Comparison of ENCODE assay signal across 18 mouse cellular contexts in the genomic region with DNA sequence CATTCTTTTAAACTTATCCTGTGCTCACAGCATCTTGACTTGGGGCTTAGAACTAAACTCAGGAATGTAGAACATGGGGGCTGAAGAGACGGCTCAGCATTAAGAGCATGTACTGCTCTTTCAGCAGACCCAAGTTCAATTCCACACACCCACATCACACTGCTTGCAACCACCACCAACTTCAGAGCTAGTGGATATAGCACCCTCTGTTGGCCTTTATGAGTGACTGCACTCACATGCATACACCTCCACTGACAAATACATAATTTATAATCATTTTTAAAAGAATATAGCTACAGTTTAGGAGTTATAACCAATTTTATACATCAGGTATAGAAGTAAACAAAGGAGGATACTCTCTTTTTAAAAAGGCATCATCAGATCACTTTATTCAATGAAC. TPM values are rescaled to one million over a fixed set of nuclear protein-coding genes. Genes with fewer than 3 reads are reported as not detected.
DNase-seq lines count a peak whose midpoint lies in the region; ATAC-seq and TF ChIP-seq lines count a peak whose summit lies in the region.
"Had no signal": no experiment of that assay in that cellular context is flagged by ENCODE, and none has a peak within 500 bp of the region (broad histone marks: within the 10 kb centered on the region; RNA-seq: fewer than 3 reads in every experiment).

No protein-coding gene starts in this region.

- no peak overlapping the region for H3K4me3 ChIP-seq in forebrain, postnatal 0 days (ENCODE audit: low read depth, low read length)
- no peak overlapping the region for H3K4me3 ChIP-seq in forebrain, embryonic 14.5 days (ENCODE audit: low read depth, low read length)
- no peak overlapping the region for H3K4me3 ChIP-seq in liver, adult 2 months (ENCODE audit: insufficient read depth, low read depth, low read length)
- H3K4me3 ChIP-seq in liver, embryonic 12.5 days = no peak overlapping the region
- H3K4me3 ChIP-seq in E14TG2a.4 (replicated peaks; ENCODE audit: low read length) = no peak overlapping the region
- H3K4me3 ChIP-seq: embryonic facial prominence, embryonic 12.5 days; limb, embryonic 12.5 days; lung, embryonic 15.5 days; midbrain, embryonic 15.5 days had no signal

- 0 out of 2 replicates have a peak, but pooled peaks have one; percentile 17 for TF ChIP-seq CTCF in forebrain, postnatal 0 days (IDR thresholded peaks at IDR 0.05; ENCODE audit: low read depth)
- TF ChIP-seq CTCF in liver, adult 2 months (IDR thresholded peaks at IDR 0.05; ENCODE audit: low read depth, low read length) = peak; percentile 23; the same call in 1 of the 2 replicates
- TF ChIP-seq CTCF in E14TG2a.4 (conservative IDR thresholded peaks at IDR 0.05; ENCODE audit: low read length) = peak; percentile 59

- H3K27me3 ChIP-seq in forebrain, postnatal 0 days (ENCODE audit: insufficient read depth, low read length) = no peaks in the 10 kb centered on the region
- no peaks in the 10 kb centered on the region for H3K27me3 ChIP-seq in forebrain, embryonic 14.5 days (replicated peaks; ENCODE audit: control insufficient read depth, insufficient read depth, low read length)
- no peaks in the 10 kb centered on the region for H3K27me3 ChIP-seq in liver, adult 2 months (ENCODE audit: control insufficient read depth, insufficient read depth, low read length)
- H3K27me3 ChIP-seq in liver, embryonic 12.5 days (replicated peaks) = peaks cover 6% of the 10 kb centered on the region; the same call in 1 of the 2 replicates
- 0 out of 2 replicates have a peak, but pooled peaks cover 3% of the 10 kb centered on the region for H3K27me3 ChIP-seq in E14TG2a.4 (ENCODE audit: insufficient read depth, low read length)
- H3K27me3 ChIP-seq: embryonic facial prominence, embryonic 12.5 days; limb, embryonic 12.5 days; lung, embryonic 15.5 days; midbrain, embryonic 15.5 days had no signal

- no peak for TF ChIP-seq POLR2A in liver, adult 2 months (IDR thresholded peaks at IDR 0.05; ENCODE audit: extremely low read depth, insufficient read depth, low read length)

- no peak for ATAC-seq in forebrain, postnatal 0 days
- ATAC-seq in forebrain, embryonic 14.5 days = no peak
- ATAC-seq in liver, embryonic 12.5 days = no peak
- ATAC-seq in granulocyte monocyte progenitor cell, adult 5-6 weeks (replicated peaks; ENCODE audit: poor library complexity, severe bottlenecking) = peak; percentile 48; the same call in 1 of the 2 replicates
- ATAC-seq: hindbrain, postnatal 0 days; midbrain, embryonic 15.5 days had no signal

- H3K36me3 ChIP-seq in forebrain, postnatal 0 days (ENCODE audit: insufficient read depth) = no peaks in the 10 kb centered on the region
- H3K36me3 ChIP-seq in forebrain, embryonic 14.5 days (ENCODE audit: control insufficient read depth, insufficient read depth, low read length) = no peaks in the 10 kb centered on the region
- no peaks in the 10 kb centered on the region for H3K36me3 ChIP-seq in liver, adult 2 months (ENCODE audit: control insufficient read depth, insufficient read depth, low read length)
- H3K36me3 ChIP-seq in liver, embryonic 12.5 days = no peaks in the 10 kb centered on the region
- H3K36me3 ChIP-seq in E14TG2a.4 (ENCODE audit: insufficient read depth, low read length) = no peaks in the 10 kb centered on the region
- H3K36me3 ChIP-seq: embryonic facial prominence, embryonic 12.5 days; limb, embryonic 12.5 days; lung, embryonic 15.5 days; midbrain, embryonic 15.5 days had no signal

- H3K79me2 ChIP-seq in liver, adult 2 months (ENCODE audit: control insufficient read depth, insufficient read depth, low read length) = no peaks in the 10 kb centered on the region

- H3K9me3 ChIP-seq in forebrain, postnatal 0 days (ENCODE audit: low read length) = no peaks in the 10 kb centered on the region
- no peaks in the 10 kb centered on the region for H3K9me3 ChIP-seq in forebrain, embryonic 14.5 days (replicated peaks; ENCODE audit: control insufficient read depth, low read length)
- H3K9me3 ChIP-seq in liver, embryonic 12.5 days (replicated peaks) = no peaks in the 10 kb centered on the region
- H3K9me3 ChIP-seq in E14TG2a.4 (ENCODE audit: low read length) = no peaks in the 10 kb centered on the region; the same call in 1 of the 2 replicates
- H3K9me3 ChIP-seq: embryonic facial prominence, embryonic 12.5 days; lung, embryonic 15.5 days; midbrain, embryonic 15.5 days had no signal

- no peak overlapping the region for H3K9ac ChIP-seq in forebrain, postnatal 0 days
- no peak overlapping the region for H3K9ac ChIP-seq in forebrain, embryonic 14.5 days (ENCODE audit: low read length)
- no peak overlapping the region for H3K9ac ChIP-seq in liver, adult 2 months (ENCODE audit: low read depth, low read length)
- no peak overlapping the region for H3K9ac ChIP-seq in liver, embryonic 12.5 days
- H3K9ac ChIP-seq: embryonic facial prominence, embryonic 12.5 days; limb, embryonic 12.5 days; lung, embryonic 15.5 days; midbrain, embryonic 15.5 days had no signal

- no peak for DNase-seq in forebrain, postnatal 0 days
- DNase-seq in forebrain, embryonic 14.5 days (ENCODE audit: low spot score) = no peak
- no peak for DNase-seq in liver, adult 2 months (ENCODE audit: extremely low read depth, low read depth, low spot score)
- no peak for DNase-seq in adrenal gland, adult 2 months
- DNase-seq in testis, postnatal 14 days (ENCODE audit: low spot score) = no peak
- DNase-seq: adrenal gland, postnatal 36 days; cerebellum, adult 8-10 months; gastrocnemius, postnatal 25 days; spleen, adult 18-20 months had no signal

- H3K27ac ChIP-seq in forebrain, postnatal 0 days (ENCODE audit: low read depth, low read length) = no peak overlapping the region
- no peak overlapping the region for H3K27ac ChIP-seq in forebrain, embryonic 14.5 days (ENCODE audit: low read depth, low read length)
- no peak overlapping the region for H3K27ac ChIP-seq in liver, adult 2 months (replicated peaks; ENCODE audit: insufficient read depth, low read depth, low read length)
- no peak overlapping the region for H3K27ac ChIP-seq in liver, embryonic 12.5 days
- H3K27ac ChIP-seq: embryonic facial prominence, embryonic 12.5 days; hindbrain, postnatal 0 days; limb, embryonic 12.5 days; lung, embryonic 15.5 days; midbrain, embryonic 15.5 days had no signal

- WGBS in forebrain, postnatal 0 days = 98% methylated on average over 1 of the region's 1 CpGs
- 98% methylated on average over 1 of the region's 1 CpGs for WGBS in forebrain, embryonic 14.5 days
- 100% methylated on average over 1 of the region's 1 CpGs for WGBS in liver, adult 2 months
- 71% methylated on average over 1 of the region's 1 CpGs for WGBS in liver, embryonic 12.5 days (ENCODE audit: insufficient replicate concordance)

- H3K4me1 ChIP-seq in forebrain, postnatal 0 days (ENCODE audit: insufficient read depth) = no peaks in the 10 kb centered on the region
- no peaks in the 10 kb centered on the region for H3K4me1 ChIP-seq in forebrain, embryonic 14.5 days (ENCODE audit: control insufficient read depth, insufficient read depth, low read length)
- no peaks in the 10 kb centered on the region for H3K4me1 ChIP-seq in liver, adult 2 months (ENCODE audit: control insufficient read depth, insufficient read depth, low read length)
- H3K4me1 ChIP-seq in liver, embryonic 12.5 days = no peaks in the 10 kb centered on the region
- no peaks in the 10 kb centered on the region for H3K4me1 ChIP-seq in E14TG2a.4 (replicated peaks; ENCODE audit: low read depth, low read length)
- H3K4me1 ChIP-seq: embryonic facial prominence, embryonic 12.5 days; lung, embryonic 15.5 days; midbrain, embryonic 15.5 days had no signal

- H3K4me2 ChIP-seq in forebrain, postnatal 0 days (ENCODE audit: low read depth) = no peak overlapping the region
- H3K4me2 ChIP-seq in forebrain, embryonic 14.5 days (ENCODE audit: low read length) = no peak overlapping the region
- no peak overlapping the region for H3K4me2 ChIP-seq in liver, embryonic 12.5 days
- H3K4me2 ChIP-seq: embryonic facial prominence, embryonic 12.5 days; heart, embryonic 11.5 days; limb, embryonic 12.5 days; lung, embryonic 15.5 days; midbrain, embryonic 15.5 days had no signal

RNA-seq across cellular contexts. Expression of gene Il6ra, which starts 13.4 kb away (rescaled TPM):
- 1.1 and 1.7 TPM in 2 replicates for total RNA-seq in forebrain, postnatal 0 days (2014; rRNA removed)
- 1.6 and 1.7 TPM in 2 replicates for polyA plus RNA-seq in forebrain, postnatal 0 days (2015; fragmentation: Nextera tagmentation; extraction: Ambion mirVana)
- polyA plus RNA-seq in forebrain, embryonic 14.5 days (2014; fragmentation: Nextera tagmentation; extraction: Ambion mirVana) = 0.37 and 0.47 TPM in 2 replicates
- 15.4 and 19.7 TPM in 2 replicates for total RNA-seq in liver, adult 2 months (2014; rRNA removed)
- polyA plus RNA-seq in liver, adult 2 months (2012; rRNA removed) = 10.1 and 10.5 TPM in 2 replicates
- polyA plus RNA-seq in liver, embryonic 12.5 days (2016; fragmentation: Nextera tagmentation; extraction: Ambion mirVana) = 1.9 and 2.1 TPM in 2 replicates
- 35.2 and 36.8 TPM in 2 replicates for total RNA-seq in granulocyte monocyte progenitor cell, adult 5-6 weeks (2014; fragmentation: Nextera tagmentation)
- 14.7 and 20.8 TPM in 2 replicates for total RNA-seq in granulocyte monocyte progenitor cell, adult 5-6 weeks (2017)
- 10 to 100 TPM in 1 of 2 experiments, 1 to 10 TPM in 1; 7.9 to 11.5 TPM for total RNA-seq in adrenal gland, adult 2 months (2021)
- polyA plus RNA-seq in adrenal gland, adult 2 months (2012; rRNA removed) = 5.2 and 5.3 TPM in 2 replicates

RNA-seq across cellular contexts. Expression of gene Atp8b2, which starts 36.9 kb away (rescaled TPM):
- total RNA-seq in forebrain, postnatal 0 days (2014; rRNA removed) = 54.7 and 77.9 TPM in 2 replicates
- polyA plus RNA-seq in forebrain, postnatal 0 days (2015; fragmentation: Nextera tagmentation; extraction: Ambion mirVana) = 4.8 and 6.2 TPM in 2 replicates
- 6.4 and 9.1 TPM in 2 replicates for polyA plus RNA-seq in forebrain, embryonic 14.5 days (2014; fragmentation: Nextera tagmentation; extraction: Ambion mirVana)
- total RNA-seq in liver, adult 2 months (2014; rRNA removed) = 2.3 and 2.6 TPM in 2 replicates
- 2.2 and 4.0 TPM in 2 replicates for polyA plus RNA-seq in liver, adult 2 months (2012; rRNA removed)
- 4.2 and 4.6 TPM in 2 replicates for polyA plus RNA-seq in liver, embryonic 12.5 days (2016; fragmentation: Nextera tagmentation; extraction: Ambion mirVana)
- total RNA-seq in granulocyte monocyte progenitor cell, adult 5-6 weeks (2014; fragmentation: Nextera tagmentation) = 12.2 and 35.5 TPM in 2 replicates
- total RNA-seq in granulocyte monocyte progenitor cell, adult 5-6 weeks (2017) = 29.3 and 31.4 TPM in 2 replicates
- total RNA-seq in adrenal gland, adult 2 months (2021) = 10 to 100 TPM; 31.9 to 40.1 TPM
- polyA plus RNA-seq in adrenal gland, adult 2 months (2012; rRNA removed) = 32.5 and 51.2 TPM in 2 replicates
